Mouse (Mus musculus) T-cell, adult 66 days (primary cell): ENCODE data around the gene Aldob. TPM values are rescaled to one million over a fixed set of nuclear protein-coding genes. Genes with fewer than 3 reads are reported as not detected.

Source experiments
- total RNA-seq, 2 experiments: library from RNA; stranded (reverse); gene quantifications; 3 replicates in 1 of 2; 4 replicates in 1 of 2; pipeline ENCODE4 v1.2.4; 2023

Aldob gene
- total RNA-seq, result not detected

GRCm38 (mm10) chr4:49549383-49549782, at the start of gene Aldob:
TSS of gene Aldob (minus strand) at chr4:49549546.

GRCm38 (mm10) chr4:49597183-49598100, 48.1 kb upstream of the Aldob start, which contains the start of gene Tmem246:
TSS of gene Tmem246 (minus strand) at chr4:49597876.

GRCm38 (mm10) chr4:49520572-49521340, 28.6 kb downstream of the Aldob start, which contains the start of the genes Mrpl50 and Zfp189:
TSS of gene Mrpl50 (minus strand) at chr4:49521093.
TSS of gene Zfp189 (plus strand) at chr4:49521176.

GRCm38 (mm10) chr4:49506386-49506785, 43.0 kb downstream of the Aldob start, which contains the start of gene Baat:
TSS of gene Baat (minus strand) at chr4:49506557.

Other genes starting within 250 kb of the Aldob start
- not detected for gene Acnat2, start 141.4 kb downstream of the Aldob start, total RNA-seq
- gene Acnat1, start 75.6 kb downstream of the Aldob start, total RNA-seq, result not detected
- not detected for gene Baat, start 43.0 kb downstream of the Aldob start, total RNA-seq
- 10 to 100 TPM; 13.2 to 13.3 TPM for gene Mrpl50, start 28.5 kb downstream of the Aldob start, total RNA-seq
- 1 to 10 TPM; 3.8 to 6.0 TPM for gene Zfp189, start 28.4 kb downstream of the Aldob start, total RNA-seq
- gene Tmem246, start 48.3 kb upstream of the Aldob start, total RNA-seq, result under 1 TPM in 1 of 2 experiments, not detected in 1; 0.18 TPM
- gene Rnf20, start 82.5 kb upstream of the Aldob start, total RNA-seq, result 100 to 1,000 TPM; 160 to 162 TPM
- not detected for gene Ppp3r2, start 132.5 kb upstream of the Aldob start, total RNA-seq